Comparison of ENCODE assay signal across 12 mouse cellular contexts in the genomic region with DNA sequence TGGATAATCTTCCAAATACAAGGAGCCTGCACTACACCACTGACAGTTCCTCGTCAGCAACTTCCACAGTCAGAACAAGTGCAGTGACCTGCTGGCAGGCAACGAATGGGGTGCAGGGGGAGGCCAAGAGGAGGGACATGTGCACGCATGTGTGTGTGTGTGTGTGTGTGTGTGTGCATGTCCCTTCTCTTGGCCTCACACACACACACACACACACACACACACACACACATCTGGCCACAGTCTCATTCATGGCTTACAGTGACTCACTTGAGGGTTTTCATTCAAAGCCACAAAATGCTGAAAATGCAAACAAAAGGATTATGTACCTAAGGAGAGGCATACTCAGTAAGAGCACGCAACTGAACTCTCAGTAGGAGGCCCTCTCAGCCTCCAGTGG.
DNase-seq lines count a peak whose midpoint lies in the region; ATAC-seq and TF ChIP-seq lines count a peak whose summit lies in the region.
"Had no signal": no experiment of that assay in that cellular context is flagged by ENCODE, and none has a peak within 500 bp of the region (broad histone marks: within the 10 kb centered on the region; RNA-seq: fewer than 3 reads in every experiment).

No protein-coding gene starts in this region.

- H3K4me2 ChIP-seq in hindbrain, embryonic 12.5 days (replicated peaks): no peak overlapping the region

- no peak for TF ChIP-seq EP300 in heart, adult 2 months (IDR thresholded peaks at IDR 0.05; ENCODE audit: insufficient read depth, low read depth, low read length)

- no peaks in the 10 kb centered on the region for H3K27me3 ChIP-seq in heart, adult 2 months (ENCODE audit: control insufficient read depth, insufficient read depth, low read length)
- H3K27me3 ChIP-seq in hindbrain, embryonic 12.5 days: no peaks in the 10 kb centered on the region

- DNase-seq in heart, adult 2 months: no peak
- no peak for DNase-seq in heart, adult 9 months (ENCODE audit: low spot score in 2 of 2)
- DNase-seq in 3T3-L1 (ENCODE audit: low read depth, low spot score): peak; percentile 78
- peak; percentile 27 to 44 for DNase-seq in lung, postnatal 4 days
- no peak for DNase-seq in yolk sac, embryonic 10.5 days (ENCODE audit: low spot score)
- no peak for DNase-seq in left cerebral cortex, adult 2 months (ENCODE audit: extremely low spot score in 1 of 2, low spot score in 2 of 2)
- no peak for DNase-seq in ovary, postnatal 10 days (ENCODE audit: low spot score)
- DNase-seq: adrenal gland, postnatal 25 days; cerebellum, postnatal 10 days; heart, postnatal 4 days; right cerebral cortex, adult 18-20 months had no signal

- peak; percentile 44; the same call in 1 of the 2 replicates for ATAC-seq in hindbrain, embryonic 12.5 days (ENCODE audit: low FRiP score)

- H3K9ac ChIP-seq in heart, adult 2 months (ENCODE audit: low read depth, low read length): no peak overlapping the region
- H3K9ac ChIP-seq in hindbrain, embryonic 12.5 days: no peak overlapping the region

- TF ChIP-seq CTCF in heart, adult 2 months (IDR thresholded peaks at IDR 0.05): no peak
- TF ChIP-seq CTCF in left cerebral cortex, adult 2 months (IDR thresholded peaks at IDR 0.05): no peak

- H3K4me3 ChIP-seq in heart, adult 2 months: no peak overlapping the region
- H3K4me3 ChIP-seq in hindbrain, embryonic 12.5 days: no peak overlapping the region
- H3K4me3 ChIP-seq in left cerebral cortex, adult 2 months: no peak overlapping the region

- no peak for TF ChIP-seq POLR2A in heart, adult 2 months (IDR thresholded peaks at IDR 0.05; ENCODE audit: insufficient read depth, low read depth, low read length)

- 60% methylated on average over 4 of the region's 4 CpGs for WGBS in heart, adult 2 months
- 40% methylated on average over 4 of the region's 4 CpGs for WGBS in hindbrain, embryonic 12.5 days

- H3K9me3 ChIP-seq in hindbrain, embryonic 12.5 days (replicated peaks): no peaks in the 10 kb centered on the region

- no peaks in the 10 kb centered on the region for H3K79me2 ChIP-seq in heart, adult 2 months (replicated peaks; ENCODE audit: control insufficient read depth, insufficient read depth, low read length)

- peaks cover 17% of the 10 kb centered on the region for H3K4me1 ChIP-seq in heart, adult 2 months (ENCODE audit: control insufficient read depth, insufficient read depth, low read length)
- peaks cover 6% of the 10 kb centered on the region; the same call in 1 of the 2 replicates for H3K4me1 ChIP-seq in hindbrain, embryonic 12.5 days

- H3K27ac ChIP-seq in heart, adult 2 months: peak overlapping the region; percentile 28; the same call in 1 of the 2 replicates
- H3K27ac ChIP-seq in hindbrain, embryonic 12.5 days: no peak overlapping the region
- H3K27ac ChIP-seq in left cerebral cortex, adult 2 months: no peak overlapping the region

- intact Hi-C loops in heart, adult 2 months (cut with DNase I): no loop called here
- intact Hi-C loops in left cerebral cortex, adult 2 months (cut with DNase I): no loop called here

- H3K36me3 ChIP-seq in heart, adult 2 months (ENCODE audit: control insufficient read depth, insufficient read depth, low read length): peaks cover 11% of the 10 kb centered on the region
- H3K36me3 ChIP-seq in hindbrain, embryonic 12.5 days: no peaks in the 10 kb centered on the region

Comparison
In these comparisons a context has a peak if more than half of its experiments do, and no peak if none do; other contexts are left out.
1. DNase-seq: peak in 3T3-L1 (single experiment) and lung, postnatal 4 days (2 of 2); none in heart, adult 2 months (0 of 2), heart, adult 9 months (0 of 2), yolk sac, embryonic 10.5 days (single experiment), left cerebral cortex, adult 2 months (0 of 2) and ovary, postnatal 10 days (single experiment).